Mouse (Mus musculus) R1 (cell line): ENCODE data around the gene Optn.
"Not testable (repeated sequence)": the region's sequence is repeated elsewhere in the genome, so short reads cannot be mapped to it uniquely, and the experiment has no call there.

Experiments
- DNase-seq: peaks from one replicate; pipeline ENCODE4 v3.0.0-alpha.2; 2018; ENCODE audit warnings: low read depth, low spot score

Optn gene

DNA sequence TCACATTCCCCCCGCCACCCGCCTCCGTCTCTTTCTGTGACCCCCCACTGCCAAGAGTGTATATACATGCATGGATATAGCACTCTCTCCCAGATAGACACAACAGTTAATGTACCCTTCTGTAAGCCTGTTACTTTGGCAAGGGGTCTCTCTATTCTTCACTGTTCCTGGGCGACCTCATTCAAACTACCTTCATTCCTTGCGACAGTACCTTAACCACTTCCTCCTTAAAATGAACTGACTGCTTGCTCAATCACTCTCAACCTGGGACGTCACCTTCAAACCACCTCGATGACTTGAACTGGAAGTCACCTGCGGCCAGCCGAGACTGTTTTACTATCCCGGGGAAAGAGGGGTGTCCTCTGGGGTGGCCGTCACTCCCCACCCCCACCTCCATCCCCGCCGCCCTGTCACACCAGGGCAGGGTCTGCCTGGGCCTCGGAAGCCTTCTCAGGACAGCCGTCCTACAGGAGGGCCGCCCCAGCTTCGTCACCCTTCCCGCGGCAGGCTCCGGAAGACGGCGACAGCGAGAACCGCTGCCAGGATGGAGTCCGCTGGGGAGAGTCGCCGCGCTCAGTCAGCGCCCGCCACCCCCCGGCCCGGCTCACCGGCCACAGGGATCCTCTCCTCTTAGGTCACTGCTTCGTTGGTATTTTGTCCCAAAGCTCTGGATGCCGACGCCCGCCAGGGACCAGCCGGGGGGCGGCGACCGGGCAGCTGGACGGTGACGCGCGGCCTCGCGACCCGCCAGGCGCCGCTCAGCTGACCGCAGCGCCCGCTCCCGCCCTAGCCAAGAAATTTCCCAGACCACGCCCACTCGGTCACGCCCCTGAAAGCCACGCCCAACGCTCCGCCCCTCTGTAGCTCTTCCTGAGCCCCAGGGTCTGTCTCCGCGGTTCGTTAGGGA is at the start of gene Optn:
Gene Optn, minus strand, starts transcription at position 753 of the 907 bp plus-strand sequence.
- DNase-seq, result peak; percentile 86

DNA sequence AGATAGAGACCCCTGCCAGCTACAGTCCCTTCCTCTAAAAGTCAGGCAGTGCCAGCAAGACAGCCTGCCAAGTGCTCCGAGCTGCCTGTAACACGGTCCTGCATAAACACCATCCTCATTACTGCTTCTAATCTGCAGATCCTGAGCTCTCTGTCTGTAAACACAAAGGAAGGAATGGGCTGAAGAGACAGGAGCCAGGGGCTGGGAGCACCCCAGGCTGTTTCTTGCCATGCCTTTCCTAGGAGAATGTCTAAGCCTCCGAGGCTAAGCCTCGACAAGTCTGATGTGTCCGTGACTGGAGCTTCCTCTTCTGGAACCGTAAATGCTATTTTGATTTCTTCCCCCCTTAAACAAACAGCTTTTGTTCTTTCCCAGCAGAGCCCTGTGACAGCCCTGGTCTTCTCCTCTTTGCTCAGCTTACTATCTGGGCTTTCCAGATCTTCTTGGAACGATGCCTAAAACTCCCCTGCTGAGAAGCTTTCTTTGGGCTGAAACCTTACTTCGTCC is 49.0 kb upstream of the Optn start:
- peak; percentile 23 for DNase-seq

DNA sequence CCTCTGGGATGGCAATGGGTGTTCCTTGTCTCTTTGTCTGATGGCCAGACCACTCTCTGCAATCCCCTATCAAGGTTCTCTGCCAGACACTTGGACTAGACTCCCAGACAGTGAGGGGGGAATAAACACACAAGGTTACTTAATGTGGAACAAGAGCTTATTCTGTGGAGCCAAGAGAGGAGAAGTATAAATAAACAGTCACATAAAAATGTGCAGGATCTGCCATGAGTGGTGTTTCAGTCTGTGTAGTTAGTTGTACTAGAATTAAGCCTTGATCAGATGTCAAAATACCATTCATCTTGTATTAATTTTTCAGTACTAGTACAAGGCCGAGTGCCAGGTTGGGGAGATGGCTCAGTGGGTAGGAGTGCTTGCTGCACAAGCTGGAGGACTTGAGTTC is 39.0 kb upstream of the Optn start:
- DNase-seq, result no peak

DNA sequence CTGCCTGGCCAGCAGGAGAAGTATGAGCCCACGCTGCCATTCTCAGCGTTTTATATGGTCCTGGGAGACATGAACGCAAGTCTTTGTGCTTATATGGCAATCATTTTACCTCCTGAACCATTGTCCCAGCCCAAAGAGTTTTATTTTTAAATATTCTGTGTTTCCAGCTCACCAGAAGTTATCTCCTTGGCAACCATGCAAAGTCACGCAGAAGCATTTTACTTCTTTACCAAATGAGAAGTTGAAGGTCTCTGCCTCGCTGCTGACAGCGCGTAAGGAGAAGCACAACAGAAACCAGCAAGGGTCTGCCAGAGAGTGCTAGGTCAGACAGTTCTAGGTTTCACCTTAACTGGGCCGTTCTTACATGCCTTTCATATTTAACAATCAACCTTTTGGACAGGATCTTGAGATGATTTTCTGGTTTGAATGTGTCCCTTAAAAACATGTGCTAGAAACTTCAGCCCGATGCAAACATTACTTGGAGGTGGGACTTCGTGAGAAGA is 37.9 kb upstream of the Optn start:
- no peak for DNase-seq

DNA sequence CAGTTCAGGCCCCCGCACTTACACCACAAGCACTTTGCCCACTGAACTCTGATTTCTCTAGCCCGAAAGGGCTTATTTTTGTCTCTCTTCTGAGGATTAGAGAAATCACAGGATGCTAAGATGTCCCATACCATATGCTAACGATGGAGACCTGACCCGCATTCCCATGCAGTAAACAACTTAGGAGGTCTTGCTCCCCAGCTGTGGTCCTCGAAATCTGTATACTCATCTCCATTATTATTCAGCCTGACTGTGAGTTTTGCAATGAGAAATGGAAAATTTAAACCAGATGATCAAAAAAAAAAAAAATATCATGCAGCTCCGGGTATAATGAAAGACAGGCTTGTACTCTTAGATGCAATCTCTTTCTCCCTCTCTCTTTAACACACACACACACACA is 35.3 kb upstream of the Optn start:
- no peak for DNase-seq

DNA sequence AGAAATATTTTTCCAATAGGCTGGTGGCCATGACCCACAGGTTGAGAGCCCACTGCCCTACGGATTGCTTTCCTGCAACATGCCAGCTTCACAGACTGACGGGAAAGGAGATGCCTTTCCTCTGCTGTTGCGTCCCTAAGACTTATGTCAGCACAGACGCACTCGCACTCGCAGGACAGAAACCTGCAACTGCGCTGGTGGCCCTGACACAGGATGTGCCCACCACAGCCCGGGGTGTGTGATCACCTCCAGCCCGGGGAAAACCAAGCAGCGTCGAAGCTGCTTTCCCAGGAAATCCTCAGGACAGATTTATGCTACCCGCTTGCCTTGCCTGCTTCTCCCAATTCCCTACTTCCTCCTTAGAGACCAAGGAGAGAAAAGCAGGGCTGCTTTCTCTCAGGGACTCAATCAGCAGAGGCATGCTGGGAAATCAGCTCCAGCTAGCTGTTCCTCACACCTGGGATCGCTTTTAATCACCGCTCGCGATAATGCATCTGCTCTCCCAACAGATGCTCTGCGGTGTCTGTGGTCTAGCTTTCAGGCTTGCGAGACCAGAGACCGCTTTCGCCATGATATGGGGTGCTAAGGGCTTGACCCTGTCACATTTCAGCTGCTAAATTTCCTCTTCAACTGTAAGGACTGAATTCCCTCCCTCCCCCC is 34.1 kb upstream of the Optn start:
- DNase-seq, result peak; percentile 46

DNA sequence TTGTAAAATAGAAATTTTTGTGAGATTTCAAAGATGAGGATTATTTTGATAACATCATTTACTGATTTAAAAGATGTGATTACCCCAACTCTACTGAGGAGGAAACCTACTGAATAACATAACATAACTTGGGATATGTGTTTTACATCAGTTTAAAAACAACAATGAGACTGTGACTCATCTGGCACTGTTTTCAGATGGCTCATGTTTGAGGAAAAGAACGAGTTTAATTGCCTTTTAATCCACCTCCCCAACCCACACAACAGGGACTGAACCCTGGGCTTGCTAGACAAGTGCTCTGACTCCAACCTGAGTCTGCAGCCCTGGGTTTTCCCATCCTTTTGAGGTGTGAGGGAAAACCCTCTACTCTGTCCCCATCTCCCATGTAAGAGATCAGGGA is 31.5 kb upstream of the Optn start:
- no peak for DNase-seq

DNA sequence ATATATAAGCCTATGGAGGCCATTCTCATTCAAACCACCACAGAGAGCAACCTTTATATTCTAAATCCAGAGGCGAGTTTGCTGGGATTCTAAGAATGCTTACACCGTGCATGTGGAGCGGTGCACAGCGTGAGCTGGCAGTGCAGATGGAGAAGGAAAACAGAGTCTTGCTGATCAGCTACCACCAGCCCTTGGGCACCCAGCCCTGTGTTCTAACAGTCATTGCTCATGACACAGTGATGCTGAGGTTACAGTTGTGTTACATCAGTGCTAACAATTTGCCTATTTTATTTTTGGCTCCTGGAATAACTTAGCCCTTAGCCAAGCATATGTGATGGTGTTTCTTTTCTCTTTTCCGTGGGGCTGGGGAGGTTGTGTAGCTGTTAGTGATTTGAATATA is 31.0 kb upstream of the Optn start:
- DNase-seq, result no peak

DNA sequence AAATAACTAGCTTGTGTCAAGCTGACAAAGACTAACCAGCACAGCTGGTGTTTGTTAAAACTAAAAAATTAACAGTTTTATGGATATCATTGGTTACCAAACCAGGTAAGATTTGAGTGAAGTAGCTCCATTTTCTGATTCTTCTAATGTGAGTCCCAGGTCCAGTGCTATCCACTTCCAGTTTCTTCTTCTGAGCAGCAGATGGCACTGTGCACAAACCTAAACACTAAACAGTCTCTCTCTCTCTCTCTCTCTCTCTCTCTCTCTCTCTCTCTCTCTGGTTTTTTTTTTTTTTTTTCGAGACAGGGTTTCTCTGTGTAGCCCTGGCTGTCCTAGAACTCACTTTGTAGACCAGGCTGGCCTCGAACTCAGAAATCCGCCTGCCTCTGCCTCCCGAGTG is 26.5 kb upstream of the Optn start:
- DNase-seq, result peak; percentile 57

DNA sequence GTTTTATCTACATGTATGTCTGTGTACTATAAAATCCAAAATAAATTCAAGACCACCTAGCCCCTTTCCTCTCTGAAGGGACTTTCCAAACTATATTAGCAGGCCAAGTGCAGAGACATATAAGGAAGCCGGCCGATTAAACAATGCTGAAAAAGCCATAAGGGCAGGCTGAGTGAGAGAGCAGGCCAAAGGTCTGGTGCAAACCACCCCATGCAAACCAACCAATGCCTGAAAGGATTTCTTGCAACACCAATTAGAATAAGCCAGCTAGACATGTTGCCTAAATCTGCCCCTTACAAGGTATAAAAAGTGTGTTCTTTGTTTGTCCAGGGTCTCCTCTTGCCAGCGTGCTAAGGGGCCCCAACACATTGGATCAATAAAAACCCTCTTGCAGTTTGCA is 23.8 kb upstream of the Optn start:
- DNase-seq, result no peak

DNA sequence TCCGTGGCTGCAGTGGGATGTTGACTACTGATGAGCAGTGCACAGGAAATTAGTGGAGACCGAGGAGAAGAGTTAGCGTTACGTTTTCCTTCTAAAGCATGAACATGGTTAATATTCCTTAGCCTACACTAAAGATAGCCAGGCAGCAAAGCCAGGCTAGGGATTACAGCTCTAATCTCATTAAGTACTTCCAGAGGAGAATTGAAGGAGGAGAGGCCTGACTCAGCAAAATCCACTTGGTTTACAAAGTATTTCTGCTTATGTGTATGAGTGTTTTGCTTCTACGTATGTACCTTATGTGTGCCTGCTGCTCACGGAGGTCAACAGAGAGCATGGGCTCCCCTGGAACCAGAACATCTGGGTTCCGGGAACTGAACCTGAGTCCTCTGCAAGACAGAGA is 19.9 kb upstream of the Optn start:
- DNase-seq, result no peak

DNA sequence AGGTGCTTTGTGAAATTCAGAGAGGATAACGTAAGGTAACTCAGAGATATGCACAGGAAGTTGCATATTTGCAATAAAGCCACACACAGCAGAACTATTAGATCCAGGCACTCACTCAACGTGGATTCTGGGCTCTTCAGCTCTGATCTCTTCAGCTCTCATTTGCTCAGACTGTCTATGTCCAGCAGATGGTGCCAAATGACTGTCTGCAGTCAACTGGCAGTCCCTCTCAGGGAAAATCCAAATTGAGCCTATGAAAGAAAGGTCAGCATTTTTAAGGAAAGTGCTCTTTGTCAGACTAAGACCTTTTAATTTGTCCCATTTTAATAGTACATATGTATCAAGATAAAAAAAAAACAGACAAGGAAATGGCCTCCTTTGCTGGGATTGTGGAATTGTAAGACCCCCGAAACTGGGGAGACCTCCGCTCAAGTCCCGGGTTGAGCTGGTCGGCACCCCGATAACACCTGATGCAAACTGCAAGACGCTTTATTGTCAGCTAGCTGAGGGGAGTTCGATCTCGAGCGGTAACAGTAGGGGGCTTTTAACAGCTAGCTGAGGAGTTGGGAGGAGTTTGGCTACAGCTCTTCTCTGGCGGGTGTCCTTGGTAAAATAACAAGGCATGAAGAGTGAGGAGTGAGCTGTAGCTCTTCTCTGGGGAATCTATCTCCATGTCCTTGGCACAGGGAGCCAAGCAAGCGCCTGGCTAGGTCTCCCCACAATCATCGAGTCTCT is 16.4 kb upstream of the Optn start:
- peak; percentile 81 for DNase-seq

DNA sequence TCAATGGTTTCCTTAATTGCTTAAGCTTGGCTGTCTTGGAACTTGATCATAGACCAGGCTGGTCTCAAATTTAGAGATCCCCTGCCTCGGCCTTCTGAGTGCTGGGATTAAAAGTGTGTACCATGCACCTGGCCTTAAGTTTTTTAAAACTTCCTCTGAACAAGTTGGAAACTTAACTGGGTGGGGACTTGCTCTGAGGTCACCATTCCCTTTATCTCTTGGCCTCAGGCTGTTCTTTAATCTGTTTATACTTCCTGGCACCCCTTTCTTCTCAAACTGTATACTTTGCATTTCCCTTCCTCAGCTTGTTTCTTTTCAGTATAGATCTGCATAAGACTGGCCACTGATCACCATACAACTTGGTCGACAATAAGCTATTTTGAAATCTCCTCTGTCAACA is 14.1 kb upstream of the Optn start:
- DNase-seq, result peak; percentile 90

DNA sequence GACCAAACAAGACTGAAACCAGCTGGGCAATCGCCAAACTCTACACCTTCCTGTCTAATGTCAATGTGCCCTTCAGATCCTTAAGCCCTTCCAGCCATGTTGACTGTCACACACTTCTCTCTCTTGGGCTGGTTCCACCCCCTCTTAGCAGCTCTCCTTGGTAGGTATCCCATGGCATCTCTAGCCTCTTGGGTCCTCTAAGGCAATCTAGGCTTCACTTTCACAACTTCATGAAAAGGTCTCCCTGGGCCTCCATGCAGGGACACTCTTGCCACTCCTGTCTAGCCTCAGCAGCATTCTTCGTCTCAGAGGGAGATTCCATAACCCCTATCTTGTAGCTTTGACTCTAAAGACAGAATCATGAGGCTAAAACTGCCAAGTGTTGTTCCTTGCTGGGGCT is 13.6 kb upstream of the Optn start:
- DNase-seq, result peak; percentile 36

DNA sequence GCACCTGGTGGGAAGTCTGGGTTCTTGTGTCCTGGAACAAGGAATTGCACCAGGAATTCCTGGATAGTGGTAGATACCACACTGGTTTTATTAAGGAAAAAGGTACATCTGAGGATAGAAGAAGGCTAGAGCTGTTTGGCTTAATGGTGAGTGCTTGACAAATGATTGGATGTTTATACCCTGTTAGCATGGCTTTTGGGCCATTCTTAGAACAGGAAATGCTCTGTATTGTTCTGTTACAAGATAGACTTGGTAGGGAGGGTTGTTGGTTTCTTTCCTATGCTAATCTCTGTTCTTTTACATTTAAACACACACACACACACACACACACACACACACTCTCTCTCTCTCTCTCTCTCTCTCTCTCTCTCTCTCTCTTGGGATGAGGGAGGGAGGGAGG is 12.0 kb upstream of the Optn start:
- peak; percentile 84 for DNase-seq

DNA sequence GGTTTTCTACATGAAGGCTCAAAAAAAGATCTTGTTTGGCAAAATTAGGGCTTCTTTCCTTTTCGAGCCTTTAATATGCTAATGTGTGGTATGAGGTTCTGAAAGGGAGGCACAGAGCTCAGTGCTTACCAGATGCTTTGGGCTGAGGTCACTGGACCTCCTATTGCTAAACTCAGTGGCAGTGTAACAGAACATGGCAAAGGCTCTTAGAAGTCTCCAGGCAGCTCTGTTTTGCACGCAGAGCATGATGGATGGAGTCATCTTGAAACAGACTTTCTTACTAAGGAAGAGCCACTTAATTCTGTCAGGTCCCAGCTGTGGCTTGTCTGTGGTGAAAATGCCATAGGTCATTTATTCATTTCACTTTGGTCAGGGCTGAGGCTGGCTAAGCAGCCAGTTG is 11.6 kb upstream of the Optn start:
- DNase-seq, result peak; percentile 83

DNA sequence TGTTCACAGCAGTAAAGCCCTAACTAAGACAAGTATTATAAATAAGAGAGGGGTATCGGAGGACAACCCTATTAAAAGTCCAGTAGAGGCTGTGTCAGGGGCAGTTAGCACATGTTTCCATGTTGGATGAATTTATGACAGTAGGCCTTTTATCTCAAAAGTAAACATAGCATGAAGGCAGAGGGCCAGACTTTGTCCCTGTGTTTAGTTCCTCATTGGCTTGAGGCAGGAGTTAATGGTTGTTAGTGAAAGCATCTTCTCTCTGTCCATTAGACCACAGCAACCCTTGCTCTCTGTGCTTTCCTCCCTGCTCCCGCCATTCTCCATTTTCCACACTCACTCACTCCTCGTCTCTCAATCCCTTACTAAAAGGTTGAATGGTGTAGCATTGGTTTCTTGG is 9.9 kb upstream of the Optn start:
- DNase-seq, result no peak

DNA sequence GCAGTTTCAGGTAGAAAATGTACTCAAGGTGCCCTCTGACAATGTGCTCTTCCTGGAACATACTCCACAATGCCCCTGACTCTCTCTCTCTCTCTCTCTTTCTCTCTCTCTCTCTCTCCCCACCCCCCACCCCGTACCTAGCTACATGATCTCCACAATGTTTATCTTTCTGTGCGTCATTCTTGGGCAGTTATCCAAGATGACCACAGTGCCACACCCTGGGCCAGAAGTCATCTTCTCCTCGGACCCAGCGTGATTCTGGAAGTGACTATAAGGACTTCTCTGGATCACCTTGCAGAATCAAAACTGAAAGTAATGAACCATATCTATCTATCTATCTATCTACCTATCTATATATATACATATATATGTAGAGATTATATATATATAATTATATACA is 4.1 kb upstream of the Optn start:
- no peak for DNase-seq

DNA sequence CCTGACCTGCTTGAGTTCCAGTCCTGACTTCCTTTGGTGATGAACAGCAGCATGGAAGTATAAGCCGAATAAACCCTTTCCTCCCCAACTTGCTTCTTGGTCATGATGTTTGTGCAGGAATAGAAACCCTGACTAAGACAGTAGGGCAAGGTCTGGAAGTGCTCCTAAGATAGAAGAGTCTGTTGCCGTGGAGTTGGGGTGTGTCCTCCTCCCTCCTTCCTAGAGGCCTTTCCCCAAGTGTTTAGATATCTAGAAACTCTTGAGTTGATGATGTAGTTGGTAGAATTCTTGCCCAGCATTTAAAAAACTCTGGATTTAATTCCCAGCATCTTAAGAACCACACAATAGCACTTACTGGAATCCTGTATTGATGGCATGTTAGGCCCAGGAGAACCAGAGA is 3.4 kb upstream of the Optn start:
- not testable (repeated sequence) for DNase-seq

DNA sequence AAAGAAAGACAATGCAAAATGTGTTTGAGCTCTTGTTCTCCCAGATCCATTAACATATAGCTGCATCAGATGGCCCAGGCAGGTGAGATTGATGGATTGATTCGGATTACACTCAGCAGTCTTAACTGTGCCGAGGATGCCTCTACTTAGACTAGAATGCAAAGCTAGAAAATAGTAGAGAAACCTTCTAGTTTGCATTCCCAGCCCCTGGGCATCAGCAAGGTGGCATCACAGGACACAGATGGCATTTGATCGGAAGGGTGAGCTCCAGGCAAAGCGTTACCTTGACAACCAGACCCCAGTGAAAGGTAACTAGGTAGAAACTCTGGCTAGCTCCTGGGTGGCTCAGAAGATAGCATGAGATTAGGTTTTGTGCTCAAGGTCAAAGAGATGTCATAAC is 396 bp upstream of the Optn start:
- DNase-seq, result peak; percentile 59

DNA sequence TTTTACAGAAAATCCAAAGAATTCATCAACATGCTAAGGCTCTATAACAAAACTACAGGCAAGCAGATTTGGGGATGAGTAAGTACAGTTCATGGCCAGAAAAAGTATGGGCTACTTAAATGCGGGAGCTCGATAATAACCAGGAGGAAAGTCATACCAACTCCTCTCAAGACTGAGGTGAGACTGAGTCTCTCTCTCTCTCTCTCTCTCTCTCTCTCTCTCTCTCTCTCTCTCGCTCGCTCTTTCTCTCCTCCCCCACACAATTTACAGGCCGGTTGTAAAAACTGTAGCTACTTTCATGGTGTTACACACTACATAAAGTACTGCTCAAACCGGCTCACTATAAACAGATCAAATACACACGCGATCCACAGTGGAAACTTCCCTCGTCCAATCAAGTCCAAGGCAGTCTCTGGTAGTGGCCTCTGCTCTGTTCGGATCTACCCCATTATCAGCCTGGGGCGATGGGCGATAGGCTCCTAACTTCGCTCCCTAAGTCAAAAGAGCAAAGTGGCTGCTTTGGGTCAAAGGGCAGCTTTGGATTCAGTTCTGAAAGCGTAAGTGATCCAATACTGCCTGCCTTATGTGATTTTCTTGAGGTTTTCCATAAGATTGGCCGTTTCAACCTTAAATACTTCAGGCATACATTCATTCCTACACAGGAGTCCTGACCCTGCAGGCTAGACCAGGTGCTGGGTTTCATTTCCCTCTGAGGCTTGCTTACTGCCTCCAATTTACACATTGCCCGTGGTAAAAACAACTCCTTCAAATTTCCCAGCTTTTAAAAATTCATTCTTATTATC is 1.2 kb downstream of the Optn start:
- no peak for DNase-seq
